Mouse (Mus musculus) lung, postnatal 10 days (tissue): ENCODE measurements around the gene Esp23.
"Not testable (repeated sequence)": the region's sequence is repeated elsewhere in the genome, so short reads cannot be mapped to it uniquely, and the experiment has no call there.

Experiments
- DNase-seq: peaks from one replicate; pipeline ENCODE4 v3.0.0; 2021

Gene Esp23

GRCm38 (mm10) chr17:39076937-39077336 is at the start of gene Esp23:
TSS of gene Esp23 (minus strand) at chr17:39077037.
- DNase-seq: no peak

GRCm38 (mm10) chr17:39107126-39107525 is 30.3 kb upstream of the Esp23 start:
- not testable (repeated sequence) for DNase-seq

- DNase-seq: no peak
Measured at GRCm38 (mm10) chr17:39095034-39095433, 18.2 kb upstream of the Esp23 start, which contains the start of gene Esp22. TSS of gene Esp22 (plus strand) at chr17:39095334.

GRCm38 (mm10) chr17:39063641-39064040 is 13.2 kb downstream of the Esp23 start:
- DNase-seq: no peak

- DNase-seq: no peak
Measured at GRCm38 (mm10) chr17:39043241-39043640, 33.6 kb downstream of the Esp23 start, which contains the start of gene Gm21903. TSS of gene Gm21903 (minus strand) at chr17:39043341.

- not testable (repeated sequence) for DNase-seq
Measured at GRCm38 (mm10) chr17:39036395-39036794, 40.4 kb downstream of the Esp23 start, which contains the start of gene Esp24. TSS of gene Esp24 (plus strand) at chr17:39036695.
